9 mouse cellular contexts compared by ENCODE assay signal in genomic region chr9:83447771-83448170, GRCm38 (mm10). TPM values are rescaled to one million over a fixed set of nuclear protein-coding genes. Genes with fewer than 3 reads are reported as not detected.
DNase-seq lines count a peak whose midpoint lies in the region; ATAC-seq and TF ChIP-seq lines count a peak whose summit lies in the region.
"Had no signal": no experiment of that assay in that cellular context is flagged by ENCODE, and none has a peak within 500 bp of the region (broad histone marks: within the 10 kb centered on the region; RNA-seq: fewer than 3 reads in every experiment).

No protein-coding gene starts in this region.

- H3K4me1 ChIP-seq in forebrain, postnatal 0 days (ENCODE audit: insufficient read depth): 0 out of 2 replicates have a peak, but pooled peaks cover 8% of the 10 kb centered on the region
- peaks cover 4% of the 10 kb centered on the region; the same call in 1 of the 2 replicates for H3K4me1 ChIP-seq in lung, adult 2 months (ENCODE audit: control insufficient read depth, insufficient read depth, low read length)
- H3K4me1 ChIP-seq in neural tube, embryonic 14.5 days (ENCODE audit: control insufficient read depth, insufficient read depth, low read length): peaks cover 3% of the 10 kb centered on the region; the same call in 1 of the 2 replicates
- peaks cover 4% of the 10 kb centered on the region for H3K4me1 ChIP-seq in testis, adult 2 months (ENCODE audit: control insufficient read depth, insufficient read depth, low read length)

- H3K4me3 ChIP-seq in forebrain, postnatal 0 days (ENCODE audit: low read depth, low read length): peak overlapping the region; percentile 44
- peak overlapping the region; percentile 68 for H3K4me3 ChIP-seq in lung, adult 2 months (replicated peaks; ENCODE audit: extremely low read depth, low read depth, low read length)
- peak overlapping the region; percentile 37 for H3K4me3 ChIP-seq in neural tube, embryonic 14.5 days (ENCODE audit: low read depth, low read length)
- H3K4me3 ChIP-seq in testis, adult 2 months (ENCODE audit: control insufficient read depth, low read depth, low read length): peak overlapping the region; percentile 87

- TF ChIP-seq POLR2A in lung, adult 2 months (IDR thresholded peaks at IDR 0.05; ENCODE audit: borderline replicate concordance, extremely low read depth, low read depth, low read length): peak; percentile 81; the same call in 1 of the 2 replicates
- peak; percentile 68; the same call in 1 of the 2 replicates for TF ChIP-seq POLR2A in testis, adult 2 months (IDR thresholded peaks at IDR 0.05; ENCODE audit: control insufficient read depth, low read depth, low read length)

- ATAC-seq in forebrain, postnatal 0 days: peak; percentile 93
- peak; percentile 91 for ATAC-seq in neural tube, embryonic 14.5 days (ENCODE audit: low read depth)

- TF ChIP-seq CTCF in forebrain, postnatal 0 days (IDR thresholded peaks at IDR 0.05; ENCODE audit: low read depth): peak; percentile 24; the same call in 1 of the 2 replicates
- TF ChIP-seq CTCF in lung, adult 2 months (IDR thresholded peaks at IDR 0.05; ENCODE audit: insufficient read depth, low read length): no peak
- no peak for TF ChIP-seq CTCF in testis, adult 2 months (IDR thresholded peaks at IDR 0.05; ENCODE audit: control insufficient read depth, insufficient read depth, insufficient replicate concordance, low read depth, low read length)

- peak overlapping the region; percentile 42; the same call in 1 of the 2 replicates for H3K27ac ChIP-seq in forebrain, postnatal 0 days (ENCODE audit: low read depth, low read length)
- peak overlapping the region; percentile 79 for H3K27ac ChIP-seq in neural tube, embryonic 14.5 days (ENCODE audit: low read depth, low read length)
- no peak overlapping the region for H3K27ac ChIP-seq in testis, adult 2 months (ENCODE audit: control insufficient read depth, insufficient read depth, low read depth, low read length)

- peak overlapping the region; percentile 61 for H3K9ac ChIP-seq in forebrain, postnatal 0 days
- H3K9ac ChIP-seq in neural tube, embryonic 14.5 days (replicated peaks; ENCODE audit: low read depth, low read length): peak overlapping the region; percentile 62

- no peaks in the 10 kb centered on the region for H3K27me3 ChIP-seq in forebrain, postnatal 0 days (ENCODE audit: insufficient read depth, low read length)
- no peaks in the 10 kb centered on the region for H3K27me3 ChIP-seq in neural tube, embryonic 14.5 days (ENCODE audit: control insufficient read depth, insufficient read depth, low read length)
- H3K27me3 ChIP-seq in testis, adult 2 months (ENCODE audit: control insufficient read depth, insufficient read depth, low read length): no peaks in the 10 kb centered on the region

- H3K9me3 ChIP-seq in forebrain, postnatal 0 days (ENCODE audit: low read length): no peaks in the 10 kb centered on the region
- H3K9me3 ChIP-seq in neural tube, embryonic 14.5 days (ENCODE audit: control insufficient read depth, low read length): no peaks in the 10 kb centered on the region
- H3K9me3 ChIP-seq: G1E had no signal

- 2% methylated on average over 22 of the region's 22 CpGs for WGBS in forebrain, postnatal 0 days
- under 1% methylated on average over 22 of the region's 22 CpGs for WGBS in lung, adult 2 months
- WGBS in neural tube, embryonic 14.5 days: 2% methylated on average over 22 of the region's 22 CpGs

- H3K4me2 ChIP-seq in forebrain, postnatal 0 days (ENCODE audit: low read depth): peak overlapping the region; percentile 74
- peak overlapping the region; percentile 62 for H3K4me2 ChIP-seq in neural tube, embryonic 14.5 days (ENCODE audit: low read depth, low read length)

- DNase-seq in CD4-positive, CD25-positive, alpha-beta regulatory T cell, adult 2 months (ENCODE audit: low read depth, low spot score): peak; percentile 72
- DNase-seq in cerebellum, adult 11 months: peak; percentile 65
- peak; percentile 63 for DNase-seq in forebrain, postnatal 0 days
- peak; percentile 64 to 71 for DNase-seq in heart, postnatal 36 days
- peak; percentile 55 for DNase-seq in layer of hippocampus, adult 11-12 months (ENCODE audit: low spot score)
- DNase-seq in lung, adult 2 months: peak; percentile 49

- H3K36me3 ChIP-seq in forebrain, postnatal 0 days (ENCODE audit: insufficient read depth): no peaks in the 10 kb centered on the region
- H3K36me3 ChIP-seq in neural tube, embryonic 14.5 days (ENCODE audit: control insufficient read depth, insufficient read depth, low read length): no peaks in the 10 kb centered on the region
- no peaks in the 10 kb centered on the region for H3K36me3 ChIP-seq in testis, adult 2 months (ENCODE audit: control insufficient read depth, insufficient read depth, low read length)
- H3K36me3 ChIP-seq: G1E had no signal

- intact Hi-C loops in heart, postnatal 36 days (cut with DNase I): loop anchor here (2.0 to 10.0 kb wide), 2 partner anchors 101 to 387 kb away; partner anchors contain the start of genes Sh3bgrl2 and Ttk

RNA-seq across cellular contexts. Expression of gene Lca5, which starts 6.8 kb away (rescaled TPM):
- 26.2 and 34.1 TPM in 2 replicates for total RNA-seq in forebrain, postnatal 0 days (2014; rRNA removed)
- polyA plus RNA-seq in forebrain, postnatal 0 days (2015; fragmentation: Nextera tagmentation; extraction: Ambion mirVana): 7.0 and 11.5 TPM in 2 replicates
- total RNA-seq in heart, postnatal 36 days (2021): 1 to 10 TPM; 3.8 TPM
- 0.86 and 1.7 TPM in 2 replicates for polyA plus RNA-seq in lung, adult 2 months (2012; rRNA removed)
- polyA plus RNA-seq in neural tube, embryonic 14.5 days (2014; fragmentation: Nextera tagmentation; extraction: Ambion mirVana): 19.5 and 23.5 TPM in 2 replicates
- polyA plus RNA-seq in testis, adult 2 months (2012; rRNA removed): 5.1 and 6.0 TPM in 2 replicates

Comparison
In these comparisons a context has a peak if more than half of its experiments do, and no peak if none do; other contexts are left out.
1. H3K4me3 ChIP-seq: peak in every context shown above with its lines; median percentile 87 in testis, adult 2 months; 68 in lung, adult 2 months; 44 in forebrain, postnatal 0 days; 37 in neural tube, embryonic 14.5 days.